Mouse (Mus musculus) liver, embryonic 14.5 days (tissue): ENCODE measurements at regions not wholly inside any gene's neighbourhood (a gene's known extent, or its start where the extent isn't known, plus 50 kb on each side); places are given as distances from the start of the nearest gene placed in this dataset.

Source experiments
- ATAC-seq: fragments of 200-750 bp; cut with Nextera tagmentation; 2 replicates; pipeline ENCODE4 v1.8.0; 2017; ENCODE audit warnings: moderate number of reproducible peaks, mild to moderate bottlenecking, moderate library complexity; ENCODE audit not compliant: insufficient read depth
- DNase-seq, 3 experiments: peaks; one replicate each; pipeline ENCODE4 v3.0.0-alpha.2; 2012 to 2013; ENCODE audit warnings: low read depth in 3 of 3, low spot score in 3 of 3
- H3K27ac ChIP-seq: fragments of 300-500 bp; sonication (generic); 2 replicates; pipeline ENCODE4 v1.5.1; 2014; ENCODE audit warnings: moderate library complexity, mild to moderate bottlenecking, control low read depth, inconsistent platforms
- H3K27me3 ChIP-seq: fragments of 300-500 bp; sonication (generic); 2 replicates; pipeline ENCODE4 v1.6.1; 2014; ENCODE audit warnings: mild to moderate bottlenecking, low read length, moderate library complexity; ENCODE audit not compliant: control insufficient read depth, insufficient read depth
- H3K36me3 ChIP-seq: fragments of 300-500 bp; sonication (generic); replicated peaks from 2 replicates; pipeline ENCODE4 v1.6.1; 2014; ENCODE audit warnings: low read depth; ENCODE audit not compliant: control insufficient read depth, insufficient read depth
- H3K4me1 ChIP-seq, 2 experiments: fragments of 200-500 bp in 1 of 2; fragments of 300-500 bp in 1 of 2; sonication (generic) in 1 of 2; replicated peaks; 2 replicates each; pipeline ENCODE4 v1.6.1; 2012 to 2014; ENCODE audit warnings: antibody characterized with exemption in 1 of 2, inconsistent platforms in 1 of 2, low read length in 1 of 2; ENCODE audit not compliant: control insufficient read depth in 2 of 2, insufficient read depth in 2 of 2
- H3K4me2 ChIP-seq: fragments of 300-500 bp; sonication (generic); 2 replicates; pipeline ENCODE4 v1.6.1; 2014; ENCODE audit warnings: low read depth, mild to moderate bottlenecking, control low read depth, moderate library complexity
- H3K4me3 ChIP-seq, 2 experiments: fragments of 200-500 bp in 1 of 2; fragments of 300-500 bp in 1 of 2; sonication (generic) in 1 of 2; 2 replicates each; pipeline ENCODE4 v1.5.1; 2012 to 2014; ENCODE audit warnings: low read depth in 2 of 2, low read length in 2 of 2, mild to moderate bottlenecking in 2 of 2, control low read depth in 1 of 2, inconsistent platforms in 1 of 2, moderate library complexity in 1 of 2; ENCODE audit not compliant: insufficient read depth in 1 of 2
- H3K9ac ChIP-seq: fragments of 300-500 bp; sonication (generic); replicated peaks from 2 replicates; pipeline ENCODE4 v1.6.1; 2014; ENCODE audit warnings: mild to moderate bottlenecking, control low read depth, moderate library complexity
- H3K9me3 ChIP-seq: fragments of 300-500 bp; sonication (generic); 2 replicates; pipeline ENCODE4 v1.6.1; 2016; ENCODE audit warnings: low read length, mixed read lengths; ENCODE audit not compliant: control insufficient read depth
- CTCF ChIP-seq: IDR thresholded peaks from 2 replicates; pipeline ENCODE4 v1.5.1; 2016; ENCODE audit warnings: antibody characterized with exemption, low read depth, control low read depth
- EP300 ChIP-seq: IDR thresholded peaks from 2 replicates; pipeline ENCODE4 v1.6.1; 2016; ENCODE audit warnings: antibody characterized with exemption, low read depth
- WGBS: fragments of 180-500 bp; shearing (Covaris S2); extraction: QIAGEN DNeasy Blood & Tissue Kit; methylation state at CpG from one replicate; pipeline ENCODE4 v1.1.7; 2014; ENCODE audit not compliant: insufficient replicate concordance; 5-methylcytosine and 5-hydroxymethylcytosine counted together

DNA sequence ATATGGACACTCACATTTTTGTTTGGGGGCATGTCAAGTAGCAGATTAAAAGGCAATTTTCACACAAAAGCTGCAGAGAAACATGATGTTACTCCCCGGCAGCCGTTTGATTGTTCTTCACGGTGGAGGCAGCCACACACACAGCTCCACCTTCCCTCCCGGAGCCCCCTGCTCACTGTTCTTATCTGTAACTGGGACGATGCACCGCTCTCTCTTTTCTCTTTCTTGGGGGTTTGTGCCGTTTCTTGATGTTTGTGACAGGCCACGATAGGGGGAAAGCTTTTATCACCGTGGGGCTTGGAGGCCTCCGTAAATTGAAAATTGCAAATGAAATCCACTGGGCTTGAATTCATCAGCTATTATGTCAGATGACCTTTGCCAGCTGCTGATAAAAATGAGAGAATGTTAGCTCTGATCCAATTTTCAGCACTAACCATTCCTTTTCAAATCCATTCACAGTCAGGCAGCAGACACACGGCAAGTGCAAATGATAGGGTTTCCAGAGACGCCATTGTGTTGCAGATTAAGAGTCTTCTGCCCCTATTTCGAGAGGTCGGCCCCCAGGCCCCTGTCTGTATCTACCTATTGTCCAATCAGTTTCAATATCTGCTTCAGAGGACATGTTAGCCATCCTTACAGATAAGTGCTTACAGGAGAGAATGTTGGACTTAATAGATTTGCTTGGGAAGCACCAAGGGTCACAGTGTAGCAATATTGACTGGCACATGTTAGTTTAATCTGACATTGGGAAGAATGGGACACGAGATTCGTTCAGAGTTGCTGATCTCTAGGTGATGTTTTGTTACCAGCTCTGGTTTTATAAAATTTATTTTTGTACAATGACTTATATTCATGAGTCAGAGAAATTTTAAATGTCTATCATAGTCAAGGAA lies 168.1 kb upstream of the Sox2 start:
- Histone ChIP-seq H3K4me3 (no peak overlapping the region), H3K4me1 (no peaks in the 10 kb centered on the region), H3K27me3 (no peaks in the 10 kb centered on the region), H3K9ac (no peak overlapping the region), H3K36me3 (no peaks in the 10 kb centered on the region), H3K9me3 (no peaks in the 10 kb centered on the region), H3K4me2 (no peak overlapping the region), H3K27ac (no peak overlapping the region)
- TF ChIP-seq CTCF (no peak), EP300 (no peak)
- DNase-seq (no peak), ATAC-seq (no peak)
- WGBS = 41% methylated on average over 16 of the region's 16 CpGs

GRCm38 (mm10) chr3:34481314-34481713 lies 168.9 kb upstream of the Sox2 start:
- Histone ChIP-seq H3K27ac (no peak overlapping the region), H3K36me3 (no peaks in the 10 kb centered on the region), H3K9me3 (no peaks in the 10 kb centered on the region), H3K9ac (no peak overlapping the region), H3K4me3 (no peak overlapping the region), H3K4me1 (no peaks in the 10 kb centered on the region), H3K4me2 (no peak overlapping the region), H3K27me3 (no peaks in the 10 kb centered on the region)
- no peak for TF ChIP-seq CTCF
- no peak for ATAC-seq
- 52% methylated on average over 3 of the region's 3 CpGs for WGBS
- DNase-seq = no peak

- DNase-seq (no peak), ATAC-seq (no peak)
- Histone ChIP-seq H3K4me2 (no peak overlapping the region), H3K4me3 (no peak overlapping the region), H3K27ac (no peak overlapping the region), H3K4me1 (no peaks in the 10 kb centered on the region), H3K27me3 (no peaks in the 10 kb centered on the region), H3K36me3 (no peaks in the 10 kb centered on the region), H3K9me3 (no peaks in the 10 kb centered on the region), H3K9ac (no peak overlapping the region)
- TF ChIP-seq EP300 (no peak), CTCF (no peak)
- WGBS = 34% methylated on average over 4 of the region's 4 CpGs
These were observed 176.1 kb upstream of the Sox2 start for GRCm38 (mm10) chr3:34474126-34474525.

GRCm38 (mm10) chr3:34470721-34471120 lies 179.5 kb upstream of the Sox2 start:
- Histone ChIP-seq H3K4me1 (no peaks in the 10 kb centered on the region), H3K4me3 (no peak overlapping the region), H3K27me3 (no peaks in the 10 kb centered on the region), H3K36me3 (no peaks in the 10 kb centered on the region), H3K9me3 (no peaks in the 10 kb centered on the region), H3K27ac (no peak overlapping the region), H3K9ac (no peak overlapping the region), H3K4me2 (no peak overlapping the region)
- no peak for ATAC-seq
- no peak for TF ChIP-seq EP300
- no peak for TF ChIP-seq CTCF
- no peak for DNase-seq
- 56% methylated on average over 5 of the region's 5 CpGs for WGBS

GRCm38 (mm10) chr3:34469946-34470345 lies 180.3 kb upstream of the Sox2 start:
- no peak for DNase-seq
- H3K9me3 ChIP-seq = no peaks in the 10 kb centered on the region
- TF ChIP-seq CTCF = no peak
- no peak for TF ChIP-seq EP300
- WGBS = 59% methylated on average over 2 of the region's 2 CpGs
- H3K9ac ChIP-seq = no peak overlapping the region
- no peaks in the 10 kb centered on the region for H3K27me3 ChIP-seq
- H3K4me3 ChIP-seq = no peak overlapping the region
- H3K4me1 ChIP-seq = no peaks in the 10 kb centered on the region
- H3K4me2 ChIP-seq = no peak overlapping the region
- no peak overlapping the region for H3K27ac ChIP-seq
- no peak for ATAC-seq
- H3K36me3 ChIP-seq = no peaks in the 10 kb centered on the region
